16 mouse cellular contexts compared by ENCODE assay signal in the genomic region with DNA sequence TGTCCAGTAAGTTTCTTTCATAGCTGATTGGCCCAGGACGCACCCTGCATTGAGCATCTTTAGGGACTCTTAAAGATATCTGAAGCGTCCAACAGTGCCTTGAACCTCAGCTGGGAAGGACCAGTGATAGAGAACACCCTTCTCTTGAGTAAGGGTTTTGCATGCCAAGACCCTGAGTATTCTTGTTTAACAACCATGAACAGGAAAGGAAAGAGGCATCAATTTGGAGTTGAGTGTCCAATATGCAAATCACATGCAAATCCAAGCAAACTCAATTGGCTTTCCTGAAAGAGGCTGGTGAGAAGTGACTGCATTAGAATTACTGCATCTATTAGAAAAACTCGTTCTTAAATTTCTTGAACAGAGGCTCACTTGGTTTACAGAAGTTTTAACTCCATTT.
"Had no signal": no experiment of that assay in that cellular context is flagged by ENCODE, and none has a peak within 500 bp of the region (broad histone marks: within the 10 kb centered on the region; RNA-seq: fewer than 3 reads in every experiment).

No protein-coding gene starts in this region.

- H3K4me2 ChIP-seq: lung, embryonic 14.5 days; midbrain, embryonic 12.5 days; neural tube, embryonic 12.5 days; stomach, embryonic 15.5 days had no signal

- H3K4me3 ChIP-seq: midbrain, embryonic 10.5 days; midbrain, embryonic 12.5 days; myocyte; neural tube, embryonic 12.5 days; stomach, embryonic 15.5 days had no signal

- H3K27me3 ChIP-seq: midbrain, embryonic 12.5 days; neural tube, embryonic 12.5 days; stomach, embryonic 15.5 days had no signal

- H3K36me3 ChIP-seq: midbrain, embryonic 10.5 days; midbrain, embryonic 12.5 days; neural tube, embryonic 12.5 days; stomach, embryonic 15.5 days had no signal

- H3K9me3 ChIP-seq: midbrain, embryonic 10.5 days; midbrain, embryonic 12.5 days; neural tube, embryonic 12.5 days; stomach, embryonic 15.5 days had no signal

- DNase-seq: lung, adult 18-20 months; lung, embryonic 14.5 days; lung, postnatal 10 days; lung, postnatal 4 days; midbrain, embryonic 14.5 days; right cerebral cortex, postnatal 14 days; thymus, adult 2 months; thymus, postnatal 25 days; thymus, postnatal 4 days had no signal

- H3K4me1 ChIP-seq: midbrain, embryonic 10.5 days; stomach, embryonic 15.5 days had no signal

- H3K9ac ChIP-seq: liver, embryonic 14.5 days; lung, embryonic 14.5 days; midbrain, embryonic 12.5 days; neural tube, embryonic 12.5 days; stomach, embryonic 15.5 days had no signal

- H3K27ac ChIP-seq: liver, embryonic 14.5 days; midbrain, embryonic 10.5 days; midbrain, embryonic 12.5 days; neural tube, embryonic 12.5 days; stomach, embryonic 15.5 days; stomach, postnatal 0 days had no signal
